In genomic region chr7:129914871-129915270, GRCm38 (mm10) we compare ENCODE assay signal across 29 mouse cellular contexts.
"Had no signal": no experiment of that assay in that cellular context is flagged by ENCODE, and none has a peak within 500 bp of the region (broad histone marks: within the 10 kb centered on the region; RNA-seq: fewer than 3 reads in every experiment).

No protein-coding gene starts in this region.

- H3K27ac ChIP-seq: heart, embryonic 13.5 days; heart, embryonic 15.5 days; hindbrain, embryonic 10.5 days; hindbrain, embryonic 12.5 days; hindbrain, embryonic 13.5 days; hindbrain, embryonic 14.5 days; hindbrain, embryonic 15.5 days; hindbrain, postnatal 0 days; intestine, embryonic 15.5 days; kidney, embryonic 15.5 days; kidney, postnatal 0 days; layer of hippocampus, adult 2 months; left cerebral cortex, adult 2 months had no signal

- H3K36me3 ChIP-seq: heart, embryonic 12.5 days; heart, embryonic 13.5 days; heart, embryonic 15.5 days; hindbrain, embryonic 10.5 days; hindbrain, embryonic 12.5 days; hindbrain, embryonic 13.5 days; hindbrain, embryonic 15.5 days; intestine, embryonic 15.5 days; kidney, embryonic 15.5 days had no signal

- H3K27me3 ChIP-seq: heart, embryonic 12.5 days; heart, embryonic 13.5 days; heart, embryonic 15.5 days; hindbrain, embryonic 12.5 days; hindbrain, embryonic 13.5 days; hindbrain, embryonic 15.5 days; intestine, embryonic 15.5 days; kidney, embryonic 15.5 days had no signal

- H3K4me1 ChIP-seq: heart, embryonic 15.5 days; hindbrain, embryonic 12.5 days; intestine, embryonic 15.5 days had no signal

- DNase-seq: heart, postnatal 10 days; heart, postnatal 36 days; heart, postnatal 4 days; kidney, adult 11 months; kidney, adult 18-20 months; kidney, adult 2 months; kidney, adult 8-10 months; kidney, adult 9 months; kidney, postnatal 10 days; kidney, postnatal 14 days; kidney, postnatal 25 days; kidney, postnatal 36 days; kidney, postnatal 4 days; layer of hippocampus, adult 9-11 months; layer of hippocampus, postnatal 36 days had no signal

- H3K9me3 ChIP-seq: heart, embryonic 12.5 days; heart, embryonic 13.5 days; heart, embryonic 15.5 days; hindbrain, embryonic 10.5 days; hindbrain, embryonic 12.5 days; hindbrain, embryonic 13.5 days; hindbrain, embryonic 15.5 days; intestine, embryonic 15.5 days; kidney, embryonic 15.5 days had no signal

- H3K4me3 ChIP-seq: heart, embryonic 12.5 days; heart, embryonic 13.5 days; heart, embryonic 15.5 days; hindbrain, embryonic 10.5 days; hindbrain, embryonic 12.5 days; hindbrain, embryonic 13.5 days; hindbrain, embryonic 15.5 days; intestine, embryonic 15.5 days; kidney, embryonic 15.5 days; layer of hippocampus, adult 2 months; left cerebral cortex, adult 2 months had no signal
